Mouse (Mus musculus) hindlimb bud, embryonic 11.5 days (tissue): ENCODE measurements around the gene 1700017B05Rik.

Experiments
- DNase-seq: peaks from one replicate; pipeline ENCODE4 v3.0.0-alpha.2; 2012; ENCODE audit warnings: low read depth, low spot score; ENCODE audit errors: extremely low spot score

1700017B05Rik gene

GRCm38 (mm10) chr9:57272902-57273804, 10.7 kb upstream of the 1700017B05Rik start:
- no peak for DNase-seq

GRCm38 (mm10) chr9:57271837-57272562, 9.6 kb upstream of the 1700017B05Rik start:
- DNase-seq = no peak

- no peak for DNase-seq
Observed at GRCm38 (mm10) chr9:57271081-57271480, 8.7 kb upstream of the 1700017B05Rik start.

GRCm38 (mm10) chr9:57270399-57270798, 8.0 kb upstream of the 1700017B05Rik start:
- DNase-seq = no peak

- no peak for DNase-seq
Observed at GRCm38 (mm10) chr9:57269384-57269783, 7.0 kb upstream of the 1700017B05Rik start.

GRCm38 (mm10) chr9:57268575-57268974, 6.2 kb upstream of the 1700017B05Rik start:
- DNase-seq = no peak

- no peak for DNase-seq
Observed at GRCm38 (mm10) chr9:57268078-57268477, 5.7 kb upstream of the 1700017B05Rik start.

- no peak for DNase-seq
Observed at GRCm38 (mm10) chr9:57267421-57267820, 5.0 kb upstream of the 1700017B05Rik start.

- DNase-seq = no peak
Observed at GRCm38 (mm10) chr9:57265125-57265524, 2.7 kb upstream of the 1700017B05Rik start.

GRCm38 (mm10) chr9:57262795-57263684, 628 bp upstream of the 1700017B05Rik start:
- DNase-seq = no peak

- DNase-seq = no peak
Observed at GRCm38 (mm10) chr9:57261516-57261912, 898 bp downstream of the 1700017B05Rik start.

GRCm38 (mm10) chr9:57260940-57261339, 1.5 kb downstream of the 1700017B05Rik start:
- no peak for DNase-seq

- peak; percentile 85 for DNase-seq
Observed at GRCm38 (mm10) chr9:57259736-57260135, 2.7 kb downstream of the 1700017B05Rik start.

GRCm38 (mm10) chr9:57257627-57258026, 4.8 kb downstream of the 1700017B05Rik start:
- no peak for DNase-seq

- DNase-seq = no peak
Observed at GRCm38 (mm10) chr9:57256861-57257260, 5.6 kb downstream of the 1700017B05Rik start.

GRCm38 (mm10) chr9:57256309-57256708, 6.1 kb downstream of the 1700017B05Rik start:
- no peak for DNase-seq

- no peak for DNase-seq
Observed at GRCm38 (mm10) chr9:57254823-57255495, 7.5 kb downstream of the 1700017B05Rik start.

GRCm38 (mm10) chr9:57254061-57254460, 8.4 kb downstream of the 1700017B05Rik start:
- no peak for DNase-seq

- DNase-seq = no peak
Observed at GRCm38 (mm10) chr9:57251139-57251538, 11.3 kb downstream of the 1700017B05Rik start.

- DNase-seq = no peak
Observed at GRCm38 (mm10) chr9:57250026-57250425, 12.4 kb downstream of the 1700017B05Rik start.
